Mouse (Mus musculus) midbrain, embryonic 13.5 days (tissue): ENCODE data around the gene Rbfox3. TPM values are rescaled to one million over a fixed set of nuclear protein-coding genes. Genes with fewer than 3 reads are reported as not detected.

ENCODE experiments used
- ATAC-seq: fragments of 200-750 bp; cut with Nextera tagmentation; 2 replicates; pipeline ENCODE4 v1.8.0; 2017; ENCODE audit warnings: mild to moderate bottlenecking, moderate TSS enrichment, moderate library complexity
- H3K27ac ChIP-seq: fragments of 300-500 bp; sonication (generic); 2 replicates; pipeline ENCODE4 v1.5.1; 2015; ENCODE audit warnings: inconsistent platforms, mild to moderate bottlenecking, moderate library complexity
- H3K27me3 ChIP-seq: fragments of 300-500 bp; sonication (generic); 2 replicates; pipeline ENCODE4 v1.6.1; 2015; ENCODE audit warnings: mild to moderate bottlenecking, inconsistent platforms
- H3K36me3 ChIP-seq: fragments of 300-500 bp; sonication (generic); 2 replicates; pipeline ENCODE4 v1.6.1; 2015; ENCODE audit warnings: mild to moderate bottlenecking, inconsistent platforms
- H3K4me1 ChIP-seq: fragments of 300-500 bp; sonication (generic); replicated peaks from 2 replicates; pipeline ENCODE4 v1.6.1; 2015; ENCODE audit warnings: inconsistent platforms
- H3K4me2 ChIP-seq: fragments of 300-500 bp; sonication (generic); replicated peaks from 2 replicates; pipeline ENCODE4 v1.6.1; 2015; ENCODE audit warnings: moderate library complexity, mild to moderate bottlenecking, inconsistent platforms
- H3K4me3 ChIP-seq: fragments of 300-500 bp; sonication (generic); replicated peaks from 2 replicates; pipeline ENCODE4 v1.5.1; 2015; ENCODE audit warnings: mild to moderate bottlenecking, inconsistent platforms
- H3K9ac ChIP-seq: fragments of 300-500 bp; sonication (generic); replicated peaks from 2 replicates; pipeline ENCODE4 v1.6.1; 2015; ENCODE audit warnings: mild to moderate bottlenecking, inconsistent platforms
- H3K9me3 ChIP-seq: fragments of 300-500 bp; sonication (generic); 2 replicates; pipeline ENCODE4 v1.6.1; 2016; ENCODE audit warnings: mild to moderate bottlenecking, inconsistent platforms
- WGBS: fragments of 180-500 bp; shearing (Covaris S2); methylation state at CpG from one replicate; pipeline ENCODE4 v1.1.7; 2015; 5-methylcytosine and 5-hydroxymethylcytosine counted together
- polyA plus RNA-seq: library from polyadenylated mRNA; unstranded; fragments of >200 nt; fragmentation: Nextera tagmentation; extraction: Ambion mirVana; gene quantifications from 2 replicates; pipeline ENCODE4 v1.2.1, GENCODE M21; 2015

Gene Rbfox3
- polyA plus RNA-seq, 1 experiment from 2014 or later: 29.9 TPM

DNA sequence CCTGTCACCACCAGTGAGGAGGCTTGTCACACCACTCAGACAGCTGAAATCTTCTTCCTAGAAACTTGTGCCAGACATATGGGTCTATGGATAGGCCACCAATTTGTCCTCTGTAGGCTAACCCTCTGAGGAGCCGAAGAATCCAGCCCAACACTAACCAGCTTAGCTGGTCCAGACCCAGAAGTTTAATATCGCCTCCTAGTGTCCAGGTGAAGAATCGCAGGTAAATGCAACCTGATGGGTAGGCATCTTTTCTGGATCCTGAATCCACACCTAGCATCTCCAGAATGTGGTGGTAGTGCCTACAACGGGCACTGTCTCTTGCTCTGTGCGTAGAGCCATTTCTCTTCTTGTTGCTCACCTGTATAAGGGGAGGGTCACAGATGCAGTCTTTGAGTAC lies 391.1 kb downstream of the Rbfox3 start:
- H3K9ac ChIP-seq: no peak overlapping the region
- no peaks in the 10 kb centered on the region for H3K27me3 ChIP-seq
- no peaks in the 10 kb centered on the region for H3K36me3 ChIP-seq
- H3K4me2 ChIP-seq: no peak overlapping the region
- H3K27ac ChIP-seq: no peak overlapping the region
- peaks cover 22% of the 10 kb centered on the region for H3K4me1 ChIP-seq
- no peaks in the 10 kb centered on the region for H3K9me3 ChIP-seq
- no peak overlapping the region for H3K4me3 ChIP-seq
- ATAC-seq: no peak
- WGBS: 65% methylated on average over 5 of the region's 5 CpGs

DNA sequence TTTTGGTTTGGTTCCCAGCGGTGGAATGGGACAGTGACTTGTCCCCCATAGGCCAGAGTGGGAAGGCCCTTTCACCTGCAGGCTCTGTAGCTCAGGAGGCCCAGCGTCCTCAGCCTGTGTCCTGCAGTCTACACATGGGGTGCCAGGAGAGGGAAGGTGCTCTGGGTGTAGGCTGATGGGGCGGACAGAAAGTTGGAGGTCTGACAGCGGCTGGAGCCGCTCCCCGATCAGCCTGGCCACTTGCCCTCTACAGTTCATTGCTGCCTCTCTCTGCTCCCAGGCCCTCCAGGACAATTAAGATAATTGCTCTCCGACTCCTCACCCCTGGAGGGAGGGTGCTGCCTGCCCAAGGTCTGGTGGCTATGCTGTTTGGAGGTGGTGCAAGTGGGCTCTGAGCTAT lies 392.7 kb downstream of the Rbfox3 start:
- Histone ChIP-seq H3K4me1 (peaks cover 14% of the 10 kb centered on the region; the same call in 1 of the 2 replicates), H3K27me3 (no peaks in the 10 kb centered on the region), H3K9ac (no peak overlapping the region), H3K27ac (no peak overlapping the region), H3K36me3 (no peaks in the 10 kb centered on the region), H3K4me2 (no peak overlapping the region), H3K4me3 (no peak overlapping the region), H3K9me3 (no peaks in the 10 kb centered on the region)
- WGBS: 82% methylated on average over 7 of the region's 7 CpGs
- no peak for ATAC-seq

DNA sequence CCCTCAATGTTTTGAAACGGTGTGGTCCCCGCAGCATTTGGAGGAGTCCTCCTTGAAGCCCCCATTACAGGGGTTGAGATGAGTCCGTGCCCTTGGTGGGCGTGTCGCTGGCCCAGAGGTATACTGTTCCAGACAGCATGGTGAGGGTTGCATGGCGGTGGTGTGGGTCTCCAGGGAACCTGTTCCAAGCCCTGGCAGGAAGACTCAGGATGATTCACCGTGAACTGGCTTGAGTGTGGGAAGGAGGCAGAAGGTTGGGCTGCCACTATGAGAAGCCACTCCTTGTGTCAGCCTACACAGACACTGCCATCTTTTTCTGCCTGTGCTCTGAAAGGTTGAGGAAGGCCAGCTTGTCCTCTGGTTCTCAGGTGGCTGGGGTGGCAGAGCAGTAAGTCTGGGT lies 393.5 kb downstream of the Rbfox3 start:
- Histone ChIP-seq H3K9me3 (no peaks in the 10 kb centered on the region), H3K36me3 (no peaks in the 10 kb centered on the region)
- 89% methylated on average over 7 of the region's 7 CpGs for WGBS

DNA sequence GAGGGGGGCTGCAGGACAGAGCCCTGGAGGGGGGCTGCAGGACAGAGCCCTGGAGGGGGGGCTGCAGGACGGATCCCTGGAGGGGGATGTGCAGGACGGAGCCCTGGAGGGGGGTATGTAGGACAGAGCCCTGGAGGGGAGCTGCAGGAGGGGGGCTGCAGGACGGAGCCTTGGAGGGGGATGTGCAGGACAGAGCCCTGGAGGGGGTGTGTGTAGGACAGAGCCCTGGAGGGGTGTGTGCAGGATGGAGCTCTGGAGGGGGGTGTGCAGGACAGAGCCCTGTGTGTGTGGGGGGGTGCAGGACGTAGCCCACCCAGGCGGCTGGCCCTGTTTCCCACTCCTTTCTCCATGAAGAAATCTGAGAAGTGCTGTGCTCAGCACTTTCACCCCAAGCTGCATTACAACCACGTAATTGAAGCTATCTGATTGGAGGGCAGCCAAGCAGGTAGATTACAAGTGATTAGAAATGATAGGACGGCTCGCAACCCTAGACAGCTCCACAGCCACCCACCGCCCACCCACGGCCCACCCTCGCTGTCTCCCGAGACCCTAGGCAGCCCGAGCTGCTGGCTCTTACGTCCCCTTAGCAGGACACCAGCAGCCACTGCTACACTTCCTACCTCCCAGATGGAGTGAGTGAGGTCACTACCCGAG lies 399.0 kb downstream of the Rbfox3 start:
- ATAC-seq: peak; percentile 61
- H3K4me2 ChIP-seq: peak overlapping the region; percentile 11; the same call in 1 of the 2 replicates
- H3K27me3 ChIP-seq: no peaks in the 10 kb centered on the region; the same call in 1 of the 2 replicates
- H3K4me1 ChIP-seq: peaks cover 42% of the 10 kb centered on the region
- 45% methylated on average over 15 of the region's 15 CpGs for WGBS
- no peaks in the 10 kb centered on the region for H3K36me3 ChIP-seq
- H3K9ac ChIP-seq: 0 out of 2 replicates have a peak overlapping the region, but pooled peaks have one; percentile 1
- no peaks in the 10 kb centered on the region for H3K9me3 ChIP-seq
- H3K4me3 ChIP-seq: no peak overlapping the region
- peak overlapping the region; percentile 19 for H3K27ac ChIP-seq

More for the DNA sequence above, 393.5 kb downstream of the Rbfox3 start:
- H3K27ac ChIP-seq: no peak overlapping the region
- H3K27me3 ChIP-seq: no peaks in the 10 kb centered on the region; the same call in 1 of the 2 replicates
- no peak for ATAC-seq
- H3K4me1 ChIP-seq: peaks cover 19% of the 10 kb centered on the region
- H3K4me2 ChIP-seq: no peak overlapping the region
- H3K4me3 ChIP-seq: no peak overlapping the region
- no peak overlapping the region for H3K9ac ChIP-seq

DNA sequence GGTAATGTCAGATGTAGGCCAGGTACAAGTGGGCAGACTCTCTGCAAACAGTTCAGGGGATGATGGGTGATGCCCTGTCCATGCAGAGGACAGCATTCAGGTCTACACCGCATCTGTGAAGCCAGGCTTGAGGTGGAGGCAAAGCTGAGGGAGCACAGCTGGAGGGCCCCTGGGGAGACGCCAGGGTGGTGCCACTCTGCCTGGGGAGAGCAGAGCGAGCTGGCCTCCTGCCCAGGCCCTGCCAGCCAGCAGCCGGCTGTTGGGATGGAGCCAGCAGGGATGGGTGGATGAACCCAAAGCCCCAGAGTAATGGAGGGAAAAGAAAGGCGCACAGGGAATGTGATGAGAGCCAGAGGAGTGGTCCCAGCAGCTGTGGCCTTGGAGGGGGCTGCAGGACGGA lies 399.5 kb downstream of the Rbfox3 start:
- ATAC-seq: peak; percentile 40
- H3K4me3 ChIP-seq: no peak overlapping the region
- H3K4me1 ChIP-seq: peaks cover 42% of the 10 kb centered on the region
- H3K9me3 ChIP-seq: no peaks in the 10 kb centered on the region
- no peaks in the 10 kb centered on the region for H3K36me3 ChIP-seq
- 52% methylated on average over 6 of the region's 6 CpGs for WGBS
- no peaks in the 10 kb centered on the region; the same call in 1 of the 2 replicates for H3K27me3 ChIP-seq
- no peak overlapping the region for H3K4me2 ChIP-seq
- no peak overlapping the region for H3K9ac ChIP-seq
- H3K27ac ChIP-seq: peak overlapping the region; percentile 6; the same call in 1 of the 2 replicates

DNA sequence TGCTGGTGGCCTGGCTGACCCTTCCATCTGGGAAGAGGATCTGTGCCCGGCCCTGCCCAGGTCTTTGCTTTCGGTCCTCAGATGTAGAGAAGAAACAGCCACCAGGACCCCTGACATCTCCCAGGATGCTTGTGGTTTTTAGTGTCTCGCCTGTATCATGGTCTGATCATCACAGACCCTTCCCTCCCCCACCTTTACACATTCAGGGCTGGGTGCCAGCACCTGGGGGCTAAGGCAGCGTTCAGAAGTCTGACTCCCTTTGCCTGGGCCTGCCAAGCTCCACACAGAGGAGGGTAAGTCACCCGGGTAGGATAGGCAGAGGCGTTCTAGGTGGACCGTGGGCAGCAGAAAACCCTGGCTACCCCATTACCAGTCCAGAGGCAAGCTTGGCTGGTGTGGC lies 403.1 kb downstream of the Rbfox3 start:
- ATAC-seq: no peak; the same call in 1 of the 2 replicates
- Histone ChIP-seq H3K4me1 (peaks cover 34% of the 10 kb centered on the region), H3K9me3 (no peaks in the 10 kb centered on the region), H3K36me3 (no peaks in the 10 kb centered on the region), H3K4me3 (no peak overlapping the region), H3K27ac (no peak overlapping the region), H3K4me2 (no peak overlapping the region), H3K9ac (no peak overlapping the region), H3K27me3 (peaks cover 13% of the 10 kb centered on the region)
- WGBS: 81% methylated on average over 7 of the region's 7 CpGs

DNA sequence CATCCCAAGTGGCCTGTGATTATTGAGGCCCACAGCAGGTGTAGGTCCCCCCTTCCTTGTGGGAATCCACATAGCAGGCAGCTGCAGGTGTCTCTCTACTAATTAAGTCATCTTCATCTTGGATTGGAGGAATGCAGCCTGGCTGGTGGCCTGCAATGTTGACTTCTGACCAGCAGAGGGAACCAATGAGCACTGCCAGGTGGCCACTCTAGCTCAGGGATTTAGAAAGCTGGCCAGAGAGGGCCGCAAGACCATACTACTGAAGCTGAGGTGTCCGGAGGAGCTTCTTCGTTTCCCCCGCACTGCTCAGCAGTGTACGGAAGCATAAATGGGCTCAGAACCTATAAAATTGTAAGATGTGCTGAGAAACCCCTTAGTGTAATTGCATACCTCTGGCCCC lies 403.5 kb downstream of the Rbfox3 start:
- Histone ChIP-seq H3K4me1 (peaks cover 34% of the 10 kb centered on the region), H3K4me3 (no peak overlapping the region), H3K27ac (no peak overlapping the region), H3K4me2 (no peak overlapping the region), H3K9ac (no peak overlapping the region), H3K27me3 (peaks cover 18% of the 10 kb centered on the region), H3K9me3 (no peaks in the 10 kb centered on the region), H3K36me3 (no peaks in the 10 kb centered on the region)
- WGBS: 32% methylated on average over 5 of the region's 5 CpGs
- peak; percentile 46 for ATAC-seq

DNA sequence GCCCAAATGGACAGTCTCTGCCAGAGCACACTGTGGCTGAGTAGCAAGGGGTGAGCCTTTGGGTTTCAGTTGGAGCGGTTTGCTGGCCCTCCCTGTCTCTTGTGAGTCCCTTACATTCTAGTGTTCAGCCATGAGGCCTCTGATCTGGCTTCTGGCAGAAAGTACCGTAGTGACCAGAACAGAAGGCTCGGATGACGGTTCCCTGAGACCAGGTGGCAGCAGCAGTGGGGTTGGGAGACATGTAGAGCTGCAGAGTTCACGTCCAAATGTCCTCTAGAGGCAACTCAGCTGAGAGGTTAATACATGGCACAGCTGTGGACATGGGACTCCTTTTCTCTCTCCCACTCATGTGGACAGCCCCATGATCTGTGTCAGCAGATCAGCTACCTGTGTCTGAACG lies 404.3 kb downstream of the Rbfox3 start:
- 97% methylated on average over 6 of the region's 6 CpGs for WGBS
- no peak for ATAC-seq

DNA sequence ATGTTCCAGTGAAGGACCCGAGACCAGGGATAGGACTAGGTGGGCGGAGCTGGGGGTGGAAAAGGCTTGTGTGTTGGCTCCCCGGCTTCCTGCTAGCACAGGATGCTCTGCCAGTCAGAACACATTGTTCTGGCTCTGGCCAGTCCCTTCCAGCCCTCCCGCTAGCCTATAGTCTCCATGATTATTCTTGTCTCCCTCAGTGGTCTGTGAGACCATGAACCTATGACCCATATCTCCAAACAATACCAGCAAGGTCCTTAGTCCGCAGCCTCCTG lies 407.3 kb downstream of the Rbfox3 start:
- Histone ChIP-seq H3K9ac (no peak overlapping the region), H3K27me3 (peaks cover 21% of the 10 kb centered on the region), H3K36me3 (no peaks in the 10 kb centered on the region), H3K4me2 (no peak overlapping the region), H3K27ac (no peak overlapping the region), H3K4me3 (no peak overlapping the region), H3K4me1 (peaks cover 22% of the 10 kb centered on the region), H3K9me3 (no peaks in the 10 kb centered on the region)
- WGBS: 70% methylated on average over 5 of the region's 5 CpGs
- ATAC-seq: no peak

More for the DNA sequence above, 404.3 kb downstream of the Rbfox3 start:
- no peaks in the 10 kb centered on the region for H3K9me3 ChIP-seq
- no peak overlapping the region for H3K4me2 ChIP-seq
- no peaks in the 10 kb centered on the region for H3K36me3 ChIP-seq
- peaks cover 21% of the 10 kb centered on the region for H3K27me3 ChIP-seq
- no peak overlapping the region for H3K27ac ChIP-seq
- H3K4me3 ChIP-seq: no peak overlapping the region
- peaks cover 26% of the 10 kb centered on the region for H3K4me1 ChIP-seq
- no peak overlapping the region for H3K9ac ChIP-seq

DNA sequence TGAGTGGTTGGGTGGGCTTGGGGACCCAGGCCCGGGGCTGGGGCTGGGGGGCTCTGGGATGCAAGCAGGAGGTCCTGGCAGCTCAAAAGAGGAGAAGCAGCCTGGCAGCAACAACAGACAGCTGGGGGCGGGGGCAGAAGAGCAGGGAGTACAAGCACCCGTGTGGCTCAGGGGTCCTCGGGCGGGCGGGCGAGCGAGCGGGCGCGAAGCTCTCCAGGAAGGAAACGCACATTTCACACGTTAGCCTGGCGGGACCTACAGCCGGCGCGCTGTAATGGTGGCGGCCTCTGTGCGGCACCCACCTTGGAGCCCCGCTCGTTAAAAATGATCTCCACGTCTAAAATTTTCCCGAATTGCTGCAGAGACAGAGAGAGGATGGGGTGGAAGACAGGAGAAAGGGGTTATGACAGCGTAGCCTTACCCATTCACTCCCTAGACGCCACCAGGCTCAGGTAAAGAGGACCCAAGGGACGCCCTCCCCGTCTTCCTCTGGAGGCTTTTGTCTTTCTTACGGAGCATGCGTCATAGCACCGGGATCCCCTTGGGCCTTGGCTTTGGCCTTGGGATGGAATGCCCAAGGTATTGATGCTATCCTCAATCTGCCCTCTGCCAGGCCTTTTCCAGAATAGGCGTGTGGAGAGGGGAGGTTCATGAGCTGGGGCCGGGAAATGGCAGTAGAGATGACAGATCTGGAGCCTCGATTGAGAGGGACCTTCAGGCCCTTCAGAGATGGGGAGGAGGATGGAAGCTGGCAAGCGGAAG lies 407.8 kb downstream of the Rbfox3 start:
- Histone ChIP-seq H3K4me1 (peaks cover 20% of the 10 kb centered on the region), H3K9ac (no peak overlapping the region), H3K27ac (no peak overlapping the region), H3K9me3 (no peaks in the 10 kb centered on the region), H3K4me2 (0 out of 2 replicates have a peak overlapping the region, but pooled peaks have one; percentile 5), H3K36me3 (no peaks in the 10 kb centered on the region), H3K27me3 (peaks cover 21% of the 10 kb centered on the region), H3K4me3 (no peak overlapping the region)
- no peak for ATAC-seq
- WGBS: 33% methylated on average over 34 of the region's 34 CpGs

DNA sequence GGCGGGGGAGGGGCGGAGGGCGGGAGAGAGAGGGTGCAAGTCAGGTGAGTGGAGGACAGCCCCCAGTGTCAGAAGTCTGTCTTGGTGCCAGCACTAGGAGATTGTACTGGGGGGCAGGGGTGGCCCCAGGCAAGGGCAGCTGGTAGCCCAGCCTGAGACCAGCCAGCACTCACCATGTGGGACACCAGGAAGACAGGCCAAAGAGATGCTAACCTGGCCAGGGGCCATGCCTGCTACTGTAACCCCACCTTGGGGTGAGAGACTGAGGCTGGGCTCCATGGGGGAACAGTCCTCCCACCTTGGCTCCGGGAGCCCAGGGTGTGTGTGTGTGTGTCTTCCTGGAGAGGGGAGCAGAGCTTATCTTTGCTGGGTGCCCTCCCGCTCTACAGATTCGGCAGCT lies 408.4 kb downstream of the Rbfox3 start:
- H3K9ac ChIP-seq: no peak overlapping the region
- H3K4me2 ChIP-seq: 0 out of 2 replicates have a peak overlapping the region, but pooled peaks have one; percentile 5
- 61% methylated on average over 6 of the region's 6 CpGs for WGBS
- H3K9me3 ChIP-seq: no peaks in the 10 kb centered on the region
- H3K4me3 ChIP-seq: no peak overlapping the region
- H3K4me1 ChIP-seq: peaks cover 16% of the 10 kb centered on the region
- no peak for ATAC-seq
- peaks cover 21% of the 10 kb centered on the region for H3K27me3 ChIP-seq
- H3K36me3 ChIP-seq: no peaks in the 10 kb centered on the region
- no peak overlapping the region for H3K27ac ChIP-seq

DNA sequence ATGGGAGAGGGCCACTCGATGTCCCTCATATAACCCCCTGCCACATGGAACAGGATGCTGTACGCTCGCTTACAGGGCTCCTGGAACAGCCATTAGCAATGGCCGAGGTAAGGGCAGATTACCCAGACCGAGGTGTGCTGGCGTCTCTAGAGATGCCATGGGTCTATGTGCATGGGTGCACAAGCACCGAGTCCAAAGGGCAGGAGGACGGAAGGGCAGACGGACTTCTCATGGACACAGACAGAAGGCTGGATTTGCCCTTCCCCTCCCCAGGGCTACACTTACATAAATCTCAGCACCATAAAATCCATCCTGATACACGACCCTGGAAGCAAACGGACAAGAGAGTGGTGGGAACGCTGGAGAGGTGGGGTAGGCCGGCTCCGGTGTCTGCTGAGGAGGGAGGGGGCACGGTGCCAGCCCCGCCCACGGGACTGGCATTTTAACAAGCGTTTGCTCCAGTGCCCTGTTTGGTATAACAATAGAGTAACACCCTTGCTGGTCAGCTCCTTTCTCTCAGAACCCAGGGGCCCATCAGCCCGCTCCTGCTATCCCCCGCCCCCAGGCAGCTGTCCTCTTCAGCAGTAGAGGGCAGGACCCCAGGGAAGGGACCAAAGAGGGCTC lies 415.2 kb downstream of the Rbfox3 start:
- no peak for ATAC-seq
- H3K27ac ChIP-seq: no peak overlapping the region
- no peak overlapping the region for H3K4me2 ChIP-seq
- peaks cover 24% of the 10 kb centered on the region for H3K4me1 ChIP-seq
- WGBS: 59% methylated on average over 20 of the region's 20 CpGs
- peaks cover 3% of the 10 kb centered on the region; the same call in 1 of the 2 replicates for H3K27me3 ChIP-seq
- H3K9ac ChIP-seq: 0 out of 2 replicates have a peak overlapping the region, but pooled peaks have one; percentile 14
- H3K4me3 ChIP-seq: no peak overlapping the region
- no peaks in the 10 kb centered on the region for H3K9me3 ChIP-seq
- no peaks in the 10 kb centered on the region for H3K36me3 ChIP-seq
